Mouse (Mus musculus) heart, postnatal 4 days (tissue): ENCODE results near the gene Fzd4. TPM values are rescaled to one million over a fixed set of nuclear protein-coding genes. Genes with fewer than 3 reads are reported as not detected.

Experiments used
- DNase-seq: peaks from one replicate; pipeline ENCODE4 v3.0.0; 2021
- total RNA-seq, 2 experiments: library from RNA; stranded (reverse); gene quantifications; 2 replicates each; pipeline ENCODE4 v1.2.3; 2021

The Fzd4 gene
- total RNA-seq, 2 experiments from 2014 or later, result 43.2 TPM

DNA sequence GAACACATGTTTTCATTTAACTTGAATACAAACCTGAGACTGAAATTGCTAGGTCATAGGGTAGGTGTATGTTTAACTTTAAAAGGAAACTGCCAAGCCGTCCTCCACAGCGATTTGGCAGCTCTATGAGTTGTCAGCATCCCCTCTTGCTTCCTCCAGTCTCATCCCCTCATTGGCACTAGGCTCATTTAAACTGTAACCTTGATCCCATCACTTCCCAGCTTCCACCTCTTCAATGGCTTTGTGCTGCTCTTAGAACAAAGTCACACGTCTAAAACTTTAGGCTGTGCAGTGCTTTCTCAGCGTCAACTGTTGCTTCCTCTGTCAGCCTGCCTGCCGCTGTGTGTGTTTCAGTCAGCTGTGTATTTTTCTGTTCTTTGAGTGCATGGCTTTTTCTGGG, 22.9 kb downstream of the Fzd4 start:
- DNase-seq, result no peak

DNA sequence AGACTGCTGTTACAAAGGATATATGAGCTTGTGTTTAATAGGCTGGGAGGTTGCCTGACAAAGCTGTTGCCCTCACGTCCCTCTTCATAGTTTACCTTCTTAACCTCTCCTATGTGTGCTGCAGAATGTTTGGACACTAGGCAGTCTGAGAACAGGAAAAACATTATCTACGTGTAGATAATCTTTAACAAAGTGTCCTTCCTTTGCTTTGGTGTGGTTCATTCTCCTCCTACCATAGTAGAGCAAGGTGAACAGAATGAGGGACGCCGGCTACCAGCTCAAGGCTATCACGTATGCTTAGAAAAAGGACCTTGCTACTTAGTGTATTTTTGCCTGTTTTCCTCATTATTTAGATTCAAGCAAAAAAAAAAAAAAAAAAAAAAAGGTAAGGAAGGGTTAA, 24.6 kb downstream of the Fzd4 start:
- DNase-seq, result no peak

DNA sequence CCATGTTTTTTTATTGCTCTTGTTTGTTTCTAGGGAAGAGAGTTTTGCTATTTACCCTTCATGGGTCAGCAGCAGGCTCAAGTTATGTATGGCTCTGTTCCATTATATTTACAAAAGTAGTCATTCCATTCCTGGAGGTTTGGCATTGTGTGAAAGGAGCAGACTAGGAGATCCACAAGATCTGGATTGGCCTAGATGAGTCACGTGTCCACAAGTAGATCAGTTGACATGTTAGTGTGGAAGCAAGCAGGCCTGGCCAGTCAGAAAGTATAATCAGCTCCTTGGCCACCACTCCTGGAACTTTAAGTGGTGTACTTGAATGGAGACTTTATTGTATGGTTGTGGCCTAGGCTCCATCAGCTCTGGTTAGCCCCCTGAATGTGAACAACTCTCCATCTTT, 25.2 kb downstream of the Fzd4 start:
- no peak for DNase-seq

DNA sequence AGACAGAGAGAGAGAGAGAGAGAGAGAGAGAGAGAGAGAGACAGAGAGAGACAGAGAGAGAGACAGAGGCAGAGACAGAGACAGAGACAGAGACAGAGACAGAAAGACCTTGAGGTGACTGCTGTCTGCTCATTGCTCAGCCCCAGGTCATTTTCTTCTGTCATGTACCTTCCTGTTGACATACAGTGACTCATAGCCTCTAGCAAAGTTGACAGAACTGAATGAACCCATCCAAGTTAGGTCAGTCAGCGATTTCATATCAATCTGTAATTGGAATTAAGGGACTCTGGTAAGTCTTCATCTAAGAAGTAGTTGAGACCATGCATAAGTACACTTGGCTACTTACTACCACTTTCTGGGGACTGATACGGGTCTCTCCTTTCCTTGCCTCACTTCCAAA, 27.0 kb downstream of the Fzd4 start:
- no peak for DNase-seq

DNA sequence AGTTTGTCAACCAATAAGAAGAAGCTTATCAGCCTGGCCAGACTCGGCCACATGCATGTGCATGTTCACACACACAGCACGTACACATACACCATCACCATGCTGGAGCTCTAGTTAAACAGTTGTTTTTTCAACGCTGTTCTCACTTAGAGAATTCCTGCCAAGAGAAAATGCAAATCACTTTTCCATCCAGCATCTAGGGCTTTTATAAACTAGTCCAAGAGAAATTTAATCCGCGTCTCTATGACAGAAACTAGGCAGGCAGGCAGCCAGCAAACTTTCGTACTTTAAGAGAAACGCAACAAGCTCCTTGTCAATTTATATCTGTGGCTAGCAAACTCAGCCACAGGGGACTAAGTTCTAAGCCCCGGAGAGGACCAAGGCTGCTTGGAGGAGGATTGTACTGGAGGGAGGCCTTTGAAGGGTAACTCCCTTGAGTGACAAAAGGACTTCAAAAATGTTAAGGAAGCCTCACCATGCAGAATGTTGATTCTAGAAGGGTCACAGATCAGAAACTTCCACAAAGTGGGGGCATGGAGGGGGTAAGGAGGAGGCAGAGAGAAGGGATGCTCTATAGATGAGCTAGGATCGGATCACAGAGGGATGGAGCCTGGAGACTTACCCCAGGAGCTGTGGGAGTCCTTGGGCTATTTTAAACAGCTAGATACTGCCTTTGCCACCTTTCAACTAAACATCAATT, 29.2 kb downstream of the Fzd4 start:
- DNase-seq, result peak; percentile 61

DNA sequence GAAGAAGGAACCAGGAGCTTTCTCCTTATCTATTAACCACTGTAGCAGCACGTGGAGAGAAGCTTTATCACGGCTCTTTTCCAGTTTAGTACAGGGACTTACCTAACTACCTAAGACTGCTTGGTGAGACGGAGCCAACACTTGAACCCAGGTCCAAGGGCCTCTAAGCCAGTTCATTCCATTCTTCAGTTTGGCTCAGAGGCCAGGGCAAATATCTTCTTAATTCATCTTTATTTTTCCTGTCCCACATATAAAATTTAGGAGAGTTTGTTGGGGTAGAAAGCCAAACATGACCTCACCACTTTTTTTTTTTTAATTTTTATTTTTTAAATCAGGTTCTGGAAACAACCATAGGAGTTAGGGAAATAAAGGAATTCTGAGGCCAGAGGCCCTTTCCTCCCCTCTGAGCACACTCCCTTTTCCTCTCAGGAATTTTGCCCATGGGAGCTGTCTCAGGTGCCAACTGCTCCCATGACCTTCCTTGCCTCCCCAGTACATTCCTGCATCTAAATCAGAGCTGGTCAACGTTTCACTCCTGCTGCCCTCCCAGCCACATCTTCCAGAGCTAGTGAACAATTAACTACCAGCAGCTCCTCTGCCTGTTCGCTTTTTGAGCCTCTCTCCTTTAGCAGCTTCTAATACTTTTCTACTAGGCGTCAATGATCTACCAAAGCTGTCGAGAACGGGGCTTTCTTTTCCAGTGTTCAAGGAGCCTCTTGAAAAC, 29.9 kb downstream of the Fzd4 start:
- peak; percentile 29 for DNase-seq

GRCm38 (mm10) chr7:89436404-89436803, 32.2 kb downstream of the Fzd4 start:
- no peak for DNase-seq

DNA sequence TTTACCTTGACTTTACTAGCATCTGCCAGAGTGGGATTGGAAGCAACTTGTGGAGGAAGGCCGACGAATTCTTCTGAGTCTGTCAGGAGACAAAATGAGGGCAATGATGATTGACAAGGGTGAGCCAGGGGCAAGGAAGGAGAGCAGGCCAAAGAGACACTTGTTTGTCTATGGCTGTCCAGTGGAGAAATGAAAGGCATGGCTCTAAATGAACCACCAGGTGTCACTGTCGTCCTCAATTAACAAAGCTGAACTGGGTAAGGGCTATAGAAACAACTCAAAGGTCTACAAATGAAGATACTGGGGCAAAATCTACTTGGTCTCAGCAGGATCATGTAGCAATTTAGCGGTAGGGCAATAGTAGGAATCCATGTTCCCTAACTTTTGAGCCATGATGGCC, 33.4 kb downstream of the Fzd4 start:
- peak; percentile 74 for DNase-seq

- DNase-seq, result no peak
These were observed 37.1 kb downstream of the Fzd4 start for GRCm38 (mm10) chr7:89441291-89441690.

- peak; percentile 24 for DNase-seq
These were observed 38.1 kb downstream of the Fzd4 start for GRCm38 (mm10) chr7:89442242-89442641.

GRCm38 (mm10) chr7:89445137-89445536, 41.0 kb downstream of the Fzd4 start:
- DNase-seq, result no peak

- DNase-seq, result no peak
These were observed 46.2 kb downstream of the Fzd4 start for GRCm38 (mm10) chr7:89450312-89450711.

DNA sequence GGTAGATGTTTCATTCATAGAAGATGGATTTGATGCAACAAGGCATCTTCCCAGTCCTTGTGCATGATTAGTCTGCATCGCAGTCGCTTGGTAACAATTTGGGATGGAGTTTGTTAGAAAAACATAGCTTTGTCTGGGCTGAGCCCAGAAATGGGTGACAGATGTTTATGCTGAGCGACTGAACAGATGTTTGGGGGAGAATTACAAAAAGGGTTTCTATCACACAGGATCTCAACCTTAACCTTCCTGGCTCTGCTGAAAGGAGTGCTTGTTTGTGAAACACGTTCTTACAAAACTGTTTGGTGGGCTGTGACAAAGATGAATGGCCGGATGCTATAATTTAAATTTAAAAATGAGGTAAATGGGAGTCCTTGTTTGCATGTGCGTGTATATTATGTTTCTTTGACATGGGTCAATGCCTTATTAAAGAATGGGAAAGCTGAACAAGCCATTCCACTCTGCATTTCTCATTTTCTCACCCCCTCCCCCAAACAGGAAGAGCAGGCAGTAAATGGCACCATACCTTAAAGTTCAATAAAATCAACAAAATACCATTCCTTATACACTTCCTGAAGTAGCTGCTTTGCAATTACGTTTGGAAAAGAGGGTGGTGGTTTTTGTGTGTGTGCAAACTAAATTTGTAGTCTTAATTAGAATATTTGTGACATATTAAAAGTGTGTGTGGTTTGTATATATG, 52.4 kb downstream of the Fzd4 start:
- no peak for DNase-seq

DNA sequence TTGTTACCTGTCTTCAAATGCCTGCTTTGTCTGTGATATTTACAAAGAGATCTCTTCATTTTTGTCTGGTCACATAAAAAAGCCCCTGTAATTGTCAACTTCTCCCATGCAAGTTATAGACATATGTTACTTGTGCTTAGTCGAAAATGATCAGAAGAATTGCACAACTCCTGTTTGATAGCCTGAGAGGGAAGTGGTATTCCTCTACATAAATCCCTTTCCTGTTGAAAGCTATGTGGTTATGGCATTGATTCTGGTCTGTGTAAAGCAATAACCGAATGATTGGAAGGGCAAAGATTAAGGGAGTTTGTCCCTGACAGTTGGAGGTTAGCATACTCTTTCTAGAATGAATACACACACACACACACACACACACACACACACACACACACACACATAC, 55.5 kb downstream of the Fzd4 start:
- DNase-seq, result no peak

DNA sequence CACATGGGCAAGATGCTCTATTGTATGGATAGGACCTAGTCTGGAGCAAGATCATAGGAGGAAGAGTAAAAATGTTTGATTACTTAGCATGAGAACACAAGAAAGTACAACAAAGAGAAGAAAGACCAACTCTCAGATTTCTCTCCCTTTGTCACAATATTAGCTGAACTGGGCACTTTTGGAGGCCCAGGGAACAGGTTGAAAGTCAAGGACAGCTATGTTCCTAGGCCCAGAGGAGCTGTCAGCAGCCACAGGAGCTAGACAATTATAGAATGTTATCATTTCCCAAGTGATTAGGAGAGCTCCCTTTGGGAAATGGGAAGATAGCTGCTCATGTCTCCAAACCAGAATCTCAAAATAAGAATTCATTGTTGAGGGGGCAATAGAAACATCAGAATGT, 56.8 kb downstream of the Fzd4 start:
- no peak for DNase-seq

- DNase-seq, result no peak
These were observed 57.2 kb downstream of the Fzd4 start for GRCm38 (mm10) chr7:89461351-89461750.

Other genes with a start within 250 kb of the Fzd4 start
- 10 to 100 TPM; 35.9 to 43.6 TPM for gene Tmem135, start 133 bp upstream of the Fzd4 start, total RNA-seq
- gene Prss23, start 122.8 kb downstream of the Fzd4 start, total RNA-seq, result 10 to 100 TPM; 29.5 to 31.1 TPM
- gene Me3, start 228.0 kb downstream of the Fzd4 start, total RNA-seq, result 10 to 100 TPM; 50.7 to 54.0 TPM